Mouse (Mus musculus) neural tube, embryonic 11.5 days (tissue): Measurements from ENCODE around the gene Zscan5b. TPM values are rescaled to one million over a fixed set of nuclear protein-coding genes. Genes with fewer than 3 reads are reported as not detected.
A peak's percentile ranks its signal among the peaks of the same experiment; 100 is the strongest.
"Not testable (repeated sequence)": the region's sequence is repeated elsewhere in the genome, so short reads cannot be mapped to it uniquely, and the experiment has no call there.

ENCODE experiments used
- ATAC-seq: fragments of 200-750 bp; cut with Nextera tagmentation; 2 replicates; pipeline ENCODE4 v1.8.0; 2017; ENCODE audit warnings: moderate number of reproducible peaks, mild to moderate bottlenecking, moderate TSS enrichment, moderate library complexity; ENCODE audit not compliant: insufficient read depth, low FRiP score, low TSS enrichment
- DNase-seq: peaks from one replicate; pipeline ENCODE4 v3.0.0-alpha.2; 2015; ENCODE audit warnings: low spot score
- H3K27ac ChIP-seq: fragments of 300-500 bp; sonication (generic); 2 replicates; pipeline ENCODE4 v1.5.1; 2014; ENCODE audit warnings: low read depth, mild to moderate bottlenecking, low read length
- H3K27me3 ChIP-seq: fragments of 300-500 bp; sonication (generic); 2 replicates; pipeline ENCODE4 v1.6.1; 2014; ENCODE audit warnings: mild to moderate bottlenecking, low read length, mixed read lengths; ENCODE audit not compliant: control insufficient read depth, insufficient read depth
- H3K36me3 ChIP-seq: fragments of 300-500 bp; sonication (generic); 2 replicates; pipeline ENCODE4 v1.6.1; 2014; ENCODE audit warnings: mild to moderate bottlenecking, low read length, moderate library complexity, mixed read lengths; ENCODE audit not compliant: control insufficient read depth, insufficient read depth
- H3K4me1 ChIP-seq: fragments of 300-500 bp; sonication (generic); 2 replicates; pipeline ENCODE4 v1.6.1; 2014; ENCODE audit warnings: low read length, mixed read lengths; ENCODE audit not compliant: control insufficient read depth, insufficient read depth
- H3K4me2 ChIP-seq: fragments of 300-500 bp; sonication (generic); 2 replicates; pipeline ENCODE4 v1.6.1; 2014; ENCODE audit warnings: low read depth, mild to moderate bottlenecking, moderate library complexity
- H3K4me3 ChIP-seq: fragments of 300-500 bp; sonication (generic); 2 replicates; pipeline ENCODE4 v1.5.1; 2014; ENCODE audit warnings: low read depth, low read length
- H3K9ac ChIP-seq: fragments of 300-500 bp; sonication (generic); 2 replicates; pipeline ENCODE4 v1.6.1; 2014; ENCODE audit warnings: mild to moderate bottlenecking, low read length
- H3K9me3 ChIP-seq: fragments of 300-500 bp; sonication (generic); 2 replicates; pipeline ENCODE4 v1.6.1; 2016; ENCODE audit warnings: low read length; ENCODE audit not compliant: control insufficient read depth
- WGBS: fragments of 180-500 bp; shearing (Covaris S2); extraction: QIAGEN DNeasy Blood & Tissue Kit; methylation state at CpG from one replicate; pipeline ENCODE4 v1.1.7; 2014; 5-methylcytosine and 5-hydroxymethylcytosine counted together
- polyA plus RNA-seq: library from polyadenylated mRNA; unstranded; fragments of >200 nt; fragmentation: Nextera tagmentation; extraction: Ambion mirVana; gene quantifications from 2 replicates; pipeline ENCODE4 v1.2.1, GENCODE M21; 2014

Gene Zscan5b
- not detected in 2 replicates for polyA plus RNA-seq

DNA sequence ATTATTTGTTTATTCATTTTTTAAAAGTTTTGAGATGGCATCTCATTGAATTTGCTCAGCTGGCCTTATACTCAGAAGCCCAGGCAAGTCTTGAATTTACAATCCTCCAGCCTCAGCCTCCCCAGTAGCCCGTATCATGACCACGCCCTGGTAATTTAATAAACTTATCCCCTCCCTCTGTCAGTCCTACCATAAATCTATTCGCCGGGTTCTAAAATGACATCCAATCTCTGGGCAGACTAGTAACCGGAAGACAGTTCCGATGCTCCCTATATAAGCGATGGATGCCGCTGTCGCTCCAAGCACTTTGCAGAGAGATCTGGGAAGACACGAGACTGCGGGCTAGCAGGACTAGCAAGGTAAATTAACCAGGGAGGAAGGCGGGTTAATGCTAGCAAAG, at the start of gene Zscan5b:
TSS of gene Zscan5b (plus strand) at position 301 of the 400 bp plus-strand sequence.
- Histone ChIP-seq H3K4me1 (no peaks in the 10 kb centered on the region), H3K4me3 (no peak within 1 kb of the TSS), H3K36me3 (no peaks in the 10 kb centered on the region), H3K9me3 (peaks cover 4% of the 10 kb centered on the region; the same call in 1 of the 2 replicates), H3K4me2 (no peak within 1 kb of the TSS), H3K9ac (no peak within 1 kb of the TSS), H3K27me3 (no peaks in the 10 kb centered on the region), H3K27ac (no peak within 1 kb of the TSS)
- no peak for ATAC-seq
- no peak for DNase-seq
- WGBS, result 93% methylated on average over 12 of the region's 12 CpGs

GRCm38 (mm10) chr7:6172674-6173244, 49.3 kb upstream of the Zscan5b start:
- Histone ChIP-seq H3K9me3 (no peaks in the 10 kb centered on the region), H3K4me3 (peak overlapping the region; percentile 72), H3K9ac (peak overlapping the region; percentile 71), H3K27me3 (no peaks in the 10 kb centered on the region), H3K4me2 (peak overlapping the region; percentile 76), H3K36me3 (no peaks in the 10 kb centered on the region; the same call in 1 of the 2 replicates), H3K27ac (no peak overlapping the region), H3K4me1 (peaks cover 3% of the 10 kb centered on the region; the same call in 1 of the 2 replicates)
- under 1% methylated on average over 26 of the region's 28 CpGs for WGBS
- peak; percentile 49 for ATAC-seq
- no peak for DNase-seq

- WGBS, result 93% methylated on average over 8 of the region's 8 CpGs
- Histone ChIP-seq H3K4me3 (no peak overlapping the region), H3K4me2 (no peak overlapping the region), H3K9me3 (no peaks in the 10 kb centered on the region), H3K4me1 (peaks cover 3% of the 10 kb centered on the region; the same call in 1 of the 2 replicates), H3K36me3 (no peaks in the 10 kb centered on the region; the same call in 1 of the 2 replicates), H3K9ac (no peak overlapping the region), H3K27ac (no peak overlapping the region), H3K27me3 (no peaks in the 10 kb centered on the region)
- no peak for ATAC-seq
- DNase-seq, result no peak
Measured at GRCm38 (mm10) chr7:6173872-6174271, 48.2 kb upstream of the Zscan5b start.

GRCm38 (mm10) chr7:6174365-6174987, 47.6 kb upstream of the Zscan5b start:
- H3K36me3 ChIP-seq, H3K4me1 ChIP-seq, ATAC-seq, H3K4me3 ChIP-seq, H3K27me3 ChIP-seq, H3K4me2 ChIP-seq, H3K9ac ChIP-seq, H3K9me3 ChIP-seq, H3K27ac ChIP-seq, DNase-seq: not testable (repeated sequence)
- 92% methylated on average over 9 of the region's 9 CpGs for WGBS

DNA sequence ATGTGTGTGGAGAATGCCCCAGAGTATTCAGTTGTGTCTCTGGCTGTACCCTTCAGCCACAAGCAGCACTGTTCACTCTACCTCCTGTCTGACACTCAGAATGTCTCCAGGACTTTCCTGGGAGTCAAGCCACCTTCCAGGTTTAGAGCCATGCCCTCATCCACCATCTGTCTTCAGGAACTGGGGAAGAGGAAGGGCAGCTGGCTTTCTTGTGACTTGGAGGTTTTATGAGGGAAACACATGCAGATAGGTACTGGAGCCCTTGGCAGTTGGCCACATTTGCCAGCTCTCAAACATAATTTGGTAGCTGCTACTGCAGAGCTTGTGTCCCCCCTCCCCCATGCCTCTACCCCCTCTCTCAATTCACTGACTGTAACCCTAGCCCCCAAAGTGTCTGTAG, 43.1 kb upstream of the Zscan5b start:
- no peak overlapping the region for H3K9ac ChIP-seq
- ATAC-seq (no peak), DNase-seq (no peak)
- no peaks in the 10 kb centered on the region for H3K4me1 ChIP-seq
- H3K27ac ChIP-seq, result no peak overlapping the region
- H3K4me3 ChIP-seq, result no peak overlapping the region
- no peaks in the 10 kb centered on the region for H3K27me3 ChIP-seq
- H3K36me3 ChIP-seq, result peaks cover 2% of the 10 kb centered on the region
- no peak overlapping the region for H3K4me2 ChIP-seq
- H3K9me3 ChIP-seq, result no peaks in the 10 kb centered on the region

DNA sequence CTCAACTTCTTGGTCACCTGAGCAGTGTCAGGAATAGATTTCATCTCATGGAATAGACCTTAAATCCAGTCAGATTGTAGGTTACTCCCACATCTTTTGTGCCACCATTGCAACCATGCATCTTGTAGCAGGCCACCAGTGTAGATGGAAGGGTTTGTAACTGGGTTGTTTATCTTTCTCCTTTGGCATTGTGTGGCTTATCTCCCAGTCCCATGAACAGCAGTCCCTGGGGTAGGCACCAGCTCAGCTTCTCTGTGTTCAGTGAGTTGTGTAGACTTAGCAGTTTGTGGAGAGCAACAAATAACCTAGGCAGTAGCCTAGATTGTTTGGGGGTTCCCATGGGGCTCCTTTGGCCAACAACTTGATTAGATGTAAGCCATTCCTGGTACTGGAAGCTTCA, 39.2 kb upstream of the Zscan5b start:
- Histone ChIP-seq H3K9ac (no peak overlapping the region), H3K9me3 (no peaks in the 10 kb centered on the region; the same call in 1 of the 2 replicates), H3K4me1 (no peaks in the 10 kb centered on the region), H3K4me3 (no peak overlapping the region), H3K4me2 (no peak overlapping the region), H3K36me3 (peaks cover 10% of the 10 kb centered on the region), H3K27ac (no peak overlapping the region), H3K27me3 (no peaks in the 10 kb centered on the region)
- DNase-seq, result no peak
- no peak for ATAC-seq

DNA sequence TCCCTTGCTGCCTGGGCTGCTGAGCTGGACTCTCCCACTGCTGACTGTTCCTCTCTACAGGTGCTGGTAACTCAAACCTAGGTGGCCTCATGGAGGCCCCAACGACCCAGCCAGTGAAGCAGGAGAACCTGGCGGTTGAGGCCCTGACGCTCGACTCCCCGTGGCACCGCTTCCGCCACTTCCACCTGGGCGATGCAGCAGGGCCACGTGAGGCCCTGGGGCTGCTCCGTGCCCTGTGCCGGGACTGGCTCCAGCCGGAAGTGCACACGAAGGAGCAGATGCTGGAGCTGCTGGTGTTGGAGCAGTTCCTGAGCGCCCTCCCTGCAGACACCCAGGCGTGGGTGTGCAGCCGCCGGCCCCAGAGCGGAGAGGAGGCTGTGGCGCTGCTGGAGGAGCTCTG, 38.3 kb upstream of the Zscan5b start:
- H3K27me3 ChIP-seq, result no peaks in the 10 kb centered on the region
- DNase-seq, result no peak
- H3K4me3 ChIP-seq, result no peak overlapping the region
- H3K4me1 ChIP-seq, result no peaks in the 10 kb centered on the region
- H3K36me3 ChIP-seq, result peaks cover 10% of the 10 kb centered on the region
- no peak overlapping the region for H3K9ac ChIP-seq
- 94% methylated on average over 19 of the region's 19 CpGs for WGBS
- H3K27ac ChIP-seq, result no peak overlapping the region
- no peaks in the 10 kb centered on the region; the same call in 1 of the 2 replicates for H3K9me3 ChIP-seq
- no peak overlapping the region for H3K4me2 ChIP-seq
- no peak for ATAC-seq

DNA sequence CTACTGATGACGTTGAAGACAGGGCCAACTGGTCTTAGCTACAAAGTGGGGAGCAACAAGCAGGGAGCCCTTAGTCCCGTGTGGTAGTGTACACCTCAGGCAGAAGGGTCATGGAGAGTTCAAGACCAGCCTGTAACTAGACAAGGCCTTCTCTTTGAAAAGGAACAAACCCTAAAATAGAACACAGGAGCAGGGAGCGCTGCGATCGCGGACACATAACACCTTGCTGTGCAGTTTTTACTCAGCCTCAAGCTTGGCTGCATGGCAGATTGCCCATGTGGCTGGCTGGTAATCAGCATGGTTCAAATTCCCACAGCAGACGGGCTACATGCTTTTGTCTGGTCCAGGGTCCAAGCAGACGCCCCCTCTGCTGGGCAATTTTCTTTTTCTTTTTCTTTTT, 37.6 kb upstream of the Zscan5b start:
- H3K36me3 ChIP-seq, result peaks cover 16% of the 10 kb centered on the region
- 92% methylated on average over 8 of the region's 8 CpGs for WGBS
- no peaks in the 10 kb centered on the region; the same call in 1 of the 2 replicates for H3K9me3 ChIP-seq
- ATAC-seq (no peak), DNase-seq (no peak)
- no peak overlapping the region for H3K9ac ChIP-seq
- no peak overlapping the region for H3K4me3 ChIP-seq
- H3K27ac ChIP-seq, result no peak overlapping the region
- no peak overlapping the region for H3K4me2 ChIP-seq
- no peaks in the 10 kb centered on the region for H3K4me1 ChIP-seq
- H3K27me3 ChIP-seq, result no peaks in the 10 kb centered on the region

- H3K9ac ChIP-seq, result no peak overlapping the region
- no peak overlapping the region for H3K4me3 ChIP-seq
- no peak overlapping the region for H3K27ac ChIP-seq
- H3K4me1 ChIP-seq, result no peaks in the 10 kb centered on the region
- DNase-seq (no peak), ATAC-seq (no peak)
- no peaks in the 10 kb centered on the region for H3K27me3 ChIP-seq
- WGBS, result 93% methylated on average over 1 of the region's 1 CpGs
- H3K4me2 ChIP-seq, result no peak overlapping the region
- peaks cover 18% of the 10 kb centered on the region for H3K36me3 ChIP-seq
- H3K9me3 ChIP-seq, result no peaks in the 10 kb centered on the region; the same call in 1 of the 2 replicates
Measured at GRCm38 (mm10) chr7:6185391-6185790, 36.7 kb upstream of the Zscan5b start.
